Mouse (Mus musculus) small intestine, adult 10 weeks (tissue): Measurements from ENCODE around the gene Padi3. TPM values are rescaled to one million over a fixed set of nuclear protein-coding genes. Genes with fewer than 3 reads are reported as not detected.

Source experiments
- polyA plus RNA-seq: library from polyadenylated mRNA; stranded (reverse); fragments of 350-450 nt; fragmentation: Illumina TruSeq; extraction: RNeasy Lipid Tissue Mini Kit (QIAGEN cat#74804); gene quantifications from one replicate; pipeline ENCODE4 v1.2.3, GENCODE M21; 2014; ENCODE audit warnings: low replicate concordance

Padi3 gene
- polyA plus RNA-seq = not detected

DNA sequence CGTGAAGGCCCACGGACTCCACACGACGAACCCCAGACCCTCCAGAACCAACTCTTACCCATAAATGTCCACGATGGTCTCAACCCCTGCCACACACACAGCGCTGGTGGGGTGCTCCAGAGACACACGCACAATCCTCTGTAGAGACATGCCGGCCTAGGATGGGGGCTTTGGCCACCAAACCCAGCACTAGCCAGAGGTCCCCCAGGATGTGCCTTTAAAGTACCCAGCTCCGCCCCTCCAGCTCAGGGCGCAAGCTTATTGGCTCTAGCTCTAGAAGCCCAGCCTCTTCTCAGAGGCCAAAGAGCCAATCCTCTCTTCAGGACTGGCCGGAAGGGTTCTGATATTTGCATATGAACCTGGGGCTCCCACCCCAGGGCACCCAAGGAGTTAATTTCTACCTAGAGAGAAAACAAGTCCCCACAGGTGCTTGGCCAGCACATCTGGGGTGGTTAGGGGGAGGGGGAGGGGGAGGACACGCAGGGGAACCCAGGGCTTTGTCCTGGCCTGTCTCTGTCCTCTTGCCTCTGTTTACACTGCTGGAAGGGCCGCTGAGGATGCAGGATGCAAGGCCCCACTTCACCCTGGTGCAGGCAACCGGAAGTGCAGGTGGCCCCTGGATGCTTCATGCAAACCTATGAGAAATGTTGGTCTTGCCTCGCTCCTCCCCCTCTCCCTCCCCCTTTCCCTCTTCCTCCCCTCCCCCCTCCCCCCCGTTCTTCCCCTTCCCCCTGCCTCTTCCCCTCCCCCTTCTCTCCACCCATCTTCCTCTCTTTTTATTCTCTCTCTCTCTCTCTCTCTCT lies at the start of gene Padi3:
TSS of gene Padi3 (minus strand) at position 191 of the 803 bp plus-strand sequence.

GRCm38 (mm10) chr4:140845666-140846065 lies 35.2 kb upstream of the Padi3 start, which contains the start of gene Padi1:
TSS of gene Padi1 (minus strand) at chr4:140845778.

GRCm38 (mm10) chr4:140774025-140774800 lies 36.2 kb downstream of the Padi3 start, which contains the start of gene Padi4:
TSS of gene Padi4 (minus strand) at chr4:140774236.

DNA sequence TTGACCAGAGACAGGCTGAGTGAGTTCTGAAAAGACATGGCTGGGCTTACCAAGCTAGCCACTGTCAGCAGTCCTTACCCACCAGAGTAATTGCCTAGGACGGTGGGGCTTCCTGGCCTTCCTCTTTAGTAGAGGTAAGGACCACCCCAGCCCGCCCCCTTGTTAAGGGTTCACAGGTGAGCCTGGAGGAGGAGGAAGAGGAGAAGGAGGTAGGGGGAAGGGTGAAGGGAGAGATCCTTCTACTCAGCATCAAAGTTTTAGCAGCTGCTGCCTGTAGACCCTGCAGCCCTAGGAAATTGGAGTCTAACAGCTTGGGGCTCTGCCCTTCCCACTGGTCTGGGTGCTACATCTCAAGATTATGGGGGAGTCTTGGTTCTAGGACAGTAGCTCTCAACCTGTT lies 67.9 kb downstream of the Padi3 start, which contains the start of gene Padi6:
TSS of gene Padi6 (minus strand) at position 101 of the 400 bp plus-strand sequence.

Other genes with a start within 250 kb of the Padi3 start
- 0.56 TPM for gene Arhgef10l, start 144.6 kb downstream of the Padi3 start, polyA plus RNA-seq
- gene Rcc2, start 110.1 kb downstream of the Padi3 start, polyA plus RNA-seq = 3.2 TPM
- not detected for gene Padi6, start 68.0 kb downstream of the Padi3 start, polyA plus RNA-seq
- not detected for gene Padi4, start 36.4 kb downstream of the Padi3 start, polyA plus RNA-seq
- gene Padi1, start 35.1 kb upstream of the Padi3 start, polyA plus RNA-seq = not detected
- 0.63 TPM for gene Padi2, start 95.7 kb upstream of the Padi3 start, polyA plus RNA-seq
- gene Sdhb, start 150.6 kb upstream of the Padi3 start, polyA plus RNA-seq = 90.7 TPM
- 0.15 TPM for gene Atp13a2, start 176.2 kb upstream of the Padi3 start, polyA plus RNA-seq
- gene Mfap2, start 199.8 kb upstream of the Padi3 start, polyA plus RNA-seq = not detected
- not detected for gene Crocc, start 249.9 kb upstream of the Padi3 start, polyA plus RNA-seq